8 mouse cellular contexts compared by ENCODE assay signal in the genomic region with DNA sequence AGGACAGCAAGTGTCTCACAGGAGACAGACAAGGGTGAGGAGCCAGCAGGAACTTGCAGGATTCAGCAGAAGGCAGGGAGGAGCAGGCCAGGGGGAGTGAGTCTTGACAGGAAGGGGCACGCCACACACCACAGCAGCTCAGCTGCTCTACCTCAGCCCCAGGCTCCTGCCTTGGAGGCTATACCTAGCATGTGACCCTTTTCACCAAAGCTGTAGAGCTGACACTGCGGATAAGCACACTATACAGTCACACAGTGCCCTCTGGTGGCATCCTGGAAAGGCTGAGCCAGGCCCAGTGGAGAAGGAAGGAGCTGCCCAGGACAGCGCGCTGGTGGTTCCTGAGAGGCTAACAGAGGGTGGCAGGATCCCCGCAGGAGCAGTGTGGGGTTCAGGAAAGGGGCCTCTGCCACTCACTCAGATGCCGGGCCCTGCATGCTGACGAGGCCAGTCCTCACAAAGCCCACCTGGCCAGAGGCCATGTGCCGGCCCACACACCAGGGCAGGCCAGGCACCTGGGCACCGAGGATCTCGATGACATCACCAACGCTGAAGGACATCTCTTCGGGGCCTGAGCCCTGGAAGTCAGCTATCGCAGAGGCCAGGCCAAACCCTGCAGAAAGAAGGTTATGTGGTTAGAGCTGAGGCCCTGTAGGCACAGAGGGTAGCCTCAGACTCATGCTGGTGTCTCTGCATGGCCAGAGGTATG. TPM values are rescaled to one million over a fixed set of nuclear protein-coding genes. Genes with fewer than 3 reads are reported as not detected.
DNase-seq lines count a peak whose midpoint lies in the region; ATAC-seq and TF ChIP-seq lines count a peak whose summit lies in the region.

No protein-coding gene starts in this region.

- peak; percentile 86 for TF ChIP-seq CTCF in ES-Bruce4 (IDR thresholded peaks at IDR 0.05; ENCODE audit: low read depth, low read length)
- peak; percentile 95 for TF ChIP-seq CTCF in embryonic fibroblast, embryonic 13.5 days (IDR thresholded peaks at IDR 0.05; ENCODE audit: borderline replicate concordance, insufficient read depth, low read length)

- peak; percentile 33; the same call in 1 of the 2 replicates for TF ChIP-seq EP300 in ES-Bruce4 (IDR thresholded peaks at IDR 0.05; ENCODE audit: insufficient read depth, low read depth, low read length)

- intact Hi-C loops in heart, postnatal 10 days (cut with DNase I), result loop anchor here (1.0 to 2.0 kb wide), 2 partner anchors 119 to 189 kb away; a partner anchor contains a TSS

- no peak overlapping the region for H3K9ac ChIP-seq in ES-Bruce4 (ENCODE audit: low read depth, poor library complexity, severe bottlenecking)
- H3K9ac ChIP-seq in lung, embryonic 16.5 days (ENCODE audit: low read length), result no peak overlapping the region

- H3K9me3 ChIP-seq in ES-Bruce4 (replicated peaks; ENCODE audit: control insufficient read depth, insufficient read depth, low read length, poor library complexity, severe bottlenecking), result no peaks in the 10 kb centered on the region
- H3K9me3 ChIP-seq in lung, embryonic 16.5 days (ENCODE audit: control insufficient read depth, low read length), result no peaks in the 10 kb centered on the region

- H3K4me1 ChIP-seq in ES-Bruce4 (ENCODE audit: control insufficient read depth, insufficient read depth, low read length), result no peaks in the 10 kb centered on the region
- no peaks in the 10 kb centered on the region for H3K4me1 ChIP-seq in embryonic fibroblast, embryonic 13.5 days (ENCODE audit: control insufficient read depth, insufficient read depth, low read length)
- H3K4me1 ChIP-seq in lung, embryonic 16.5 days (replicated peaks; ENCODE audit: control insufficient read depth, insufficient read depth, low read length), result no peaks in the 10 kb centered on the region; the same call in 1 of the 2 replicates

- H3K4me3 ChIP-seq in ES-Bruce4 (ENCODE audit: low read depth, low read length), result no peak overlapping the region
- no peak overlapping the region for H3K4me3 ChIP-seq in embryonic fibroblast, embryonic 13.5 days (ENCODE audit: insufficient read depth, low read length)
- H3K4me3 ChIP-seq in lung, embryonic 16.5 days (ENCODE audit: low read length), result no peak overlapping the region

- H3K4me2 ChIP-seq in lung, embryonic 16.5 days (ENCODE audit: low read depth, low read length), result no peak overlapping the region

- no peak for TF ChIP-seq POLR2A in ES-Bruce4 (IDR thresholded peaks at IDR 0.05; ENCODE audit: insufficient read depth, low read length)
- TF ChIP-seq POLR2A in embryonic fibroblast, embryonic 13.5 days (IDR thresholded peaks at IDR 0.05; ENCODE audit: low read depth, low read length), result no peak

- DNase-seq in brain, adult 2 months (ENCODE audit: low read depth, low spot score), result peak; percentile 88
- DNase-seq in heart, postnatal 10 days, result peak; percentile 81 to 87
- peak; percentile 36 to 59 for DNase-seq in layer of hippocampus, adult 8-10 months (ENCODE audit: low spot score in 2 of 2)
- DNase-seq in ovary, postnatal 36 days (ENCODE audit: low spot score), result peak; percentile 78

- H3K27ac ChIP-seq in ES-Bruce4 (ENCODE audit: insufficient read depth, low read length), result no peak overlapping the region
- no peak overlapping the region for H3K27ac ChIP-seq in embryonic fibroblast, embryonic 13.5 days (ENCODE audit: insufficient read depth, low read length)
- no peak overlapping the region for H3K27ac ChIP-seq in lung, embryonic 16.5 days (ENCODE audit: low read length)

- H3K27me3 ChIP-seq in ES-Bruce4 (ENCODE audit: control insufficient read depth, insufficient read depth, low read length, poor library complexity, severe bottlenecking), result no peaks in the 10 kb centered on the region
- H3K27me3 ChIP-seq in lung, embryonic 16.5 days (ENCODE audit: control insufficient read depth, insufficient read depth, low read depth, low read length), result no peaks in the 10 kb centered on the region

- no peaks in the 10 kb centered on the region for H3K36me3 ChIP-seq in ES-Bruce4 (ENCODE audit: control insufficient read depth, insufficient read depth, low read length, poor library complexity, severe bottlenecking)
- H3K36me3 ChIP-seq in lung, embryonic 16.5 days (ENCODE audit: control insufficient read depth, insufficient read depth, low read length), result no peaks in the 10 kb centered on the region; the same call in 1 of the 2 replicates

- WGBS in lung, embryonic 16.5 days, result 43% methylated on average over 13 of the region's 13 CpGs

- peak; percentile 79 for ATAC-seq in lung, embryonic 16.5 days (ENCODE audit: low read depth)
- ATAC-seq in erythroid progenitor cell, adult 5-6 weeks (replicated peaks; ENCODE audit: low FRiP score, poor library complexity, severe bottlenecking), result no peak

RNA-seq across cellular contexts. Expression of a gene that starts 26.0 kb away (rescaled TPM):
- 3.6 and 5.1 TPM in 2 replicates for polyA plus RNA-seq in ES-Bruce4 (2011; ENCODE audit: insufficient read depth, insufficient read length, low read depth, missing spikeins)
- 0.60 TPM in 1 of 2 replicates, not detected in the other for polyA plus RNA-seq in embryonic fibroblast, embryonic 13.5 days (2011; ENCODE audit: insufficient read length, low read depth, missing spikeins)
- total RNA-seq in heart, postnatal 10 days (2021), result 10 to 100 TPM; 14.7 to 17.4 TPM
- 1 to 10 TPM; 1.9 to 3.8 (median 3.1) TPM for total RNA-seq in layer of hippocampus, adult 8-10 months (2022)
- polyA plus RNA-seq in lung, embryonic 16.5 days (2015; fragmentation: Nextera tagmentation; extraction: Ambion mirVana), result 15.3 and 16.8 TPM in 2 replicates
- 0.36 TPM in 1 of 2 replicates, not detected in the other for total RNA-seq in erythroid progenitor cell, adult 5-6 weeks (2015; ENCODE audit: low replicate concordance)
- total RNA-seq in erythroid progenitor cell, adult 5-6 weeks (2017; ENCODE audit: low replicate concordance), result 0.90 and 1.6 TPM in 2 replicates

RNA-seq across cellular contexts. Expression of a gene that starts 34.2 kb away (rescaled TPM):
- polyA plus RNA-seq in ES-Bruce4 (2011; ENCODE audit: insufficient read depth, insufficient read length, low read depth, missing spikeins), result 1.9 and 2.0 TPM in 2 replicates
- polyA plus RNA-seq in embryonic fibroblast, embryonic 13.5 days (2011; ENCODE audit: insufficient read length, low read depth, missing spikeins), result 9.8 and 19.2 TPM in 2 replicates
- total RNA-seq in heart, postnatal 10 days (2021), result 10 to 100 TPM; 69.0 to 86.6 TPM
- total RNA-seq in layer of hippocampus, adult 8-10 months (2022), result 10 to 100 TPM in 1 of 4 experiments, 1 to 10 TPM in 3; 4.8 to 11.1 (median 8.9) TPM
- 36.9 and 37.9 TPM in 2 replicates for polyA plus RNA-seq in lung, embryonic 16.5 days (2015; fragmentation: Nextera tagmentation; extraction: Ambion mirVana)
- total RNA-seq in erythroid progenitor cell, adult 5-6 weeks (2015; ENCODE audit: low replicate concordance), result not detected in 2 replicates
- total RNA-seq in erythroid progenitor cell, adult 5-6 weeks (2017; ENCODE audit: low replicate concordance), result not detected in 2 replicates

RNA-seq across cellular contexts. Expression of a gene that starts 43.9 kb away (rescaled TPM):
- polyA plus RNA-seq in ES-Bruce4 (2011; ENCODE audit: insufficient read depth, insufficient read length, low read depth, missing spikeins), result 3.8 and 6.1 TPM in 2 replicates
- polyA plus RNA-seq in embryonic fibroblast, embryonic 13.5 days (2011; ENCODE audit: insufficient read length, low read depth, missing spikeins), result not detected in 2 replicates
- total RNA-seq in heart, postnatal 10 days (2021), result 10 to 100 TPM in 1 of 2 experiments, 1 to 10 TPM in 1; 9.9 to 12.6 TPM
- total RNA-seq in layer of hippocampus, adult 8-10 months (2022), result 100 to 1,000 TPM; 114 to 158 (median 135) TPM
- 0.77 and 1.5 TPM in 2 replicates for polyA plus RNA-seq in lung, embryonic 16.5 days (2015; fragmentation: Nextera tagmentation; extraction: Ambion mirVana)
- total RNA-seq in erythroid progenitor cell, adult 5-6 weeks (2015; ENCODE audit: low replicate concordance), result not detected in 2 replicates
- total RNA-seq in erythroid progenitor cell, adult 5-6 weeks (2017; ENCODE audit: low replicate concordance), result not detected in 2 replicates

Comparison
In these comparisons a context has a peak if more than half of its experiments do, and no peak if none do; other contexts are left out.
1. RNA of a gene that starts 34.2 kb away (total RNA-seq): 69.0 to 86.6 TPM in heart, postnatal 10 days and 4.8 to 11.1 TPM in layer of hippocampus, adult 8-10 months; not detected in erythroid progenitor cell, adult 5-6 weeks; every median in the first group is over 4 times any median in the second.
2. RNA of a gene that starts 43.9 kb away (total RNA-seq): 114 to 158 TPM in layer of hippocampus, adult 8-10 months and 9.9 to 12.6 TPM in heart, postnatal 10 days; not detected in erythroid progenitor cell, adult 5-6 weeks; every median in the first group is over 10 times any median in the second.
3. Peak in every context shown above with its lines, with median percentiles within 50 percentile points of each other: DNase-seq.